Mouse (Mus musculus) E14TG2a.4 (cell line): ENCODE data around the gene Dennd6b.

Experiments used
- H3K27me3 ChIP-seq: 2 replicates; pipeline ENCODE4 v1.6.1; 2014; ENCODE audit warnings: low read length, control low read depth; ENCODE audit not compliant: insufficient read depth
- H3K36me3 ChIP-seq: 2 replicates; pipeline ENCODE4 v1.6.1; 2014; ENCODE audit warnings: low read length, control low read depth; ENCODE audit not compliant: insufficient read depth
- H3K4me1 ChIP-seq: replicated peaks from 2 replicates; pipeline ENCODE4 v1.6.1; 2014; ENCODE audit warnings: low read depth, low read length, control low read depth
- H3K4me3 ChIP-seq: replicated peaks from 2 replicates; pipeline ENCODE4 v1.5.1; 2014; ENCODE audit warnings: mild to moderate bottlenecking, low read length
- H3K9me3 ChIP-seq: 2 replicates; pipeline ENCODE4 v1.6.1; 2014; ENCODE audit warnings: low read length, control low read depth
- CTCF ChIP-seq: conservative IDR thresholded peaks from 2 replicates; pipeline ENCODE4 v1.5.1; 2014; ENCODE audit warnings: low read length
- NANOG ChIP-seq: IDR thresholded peaks from 2 replicates; pipeline ENCODE4 v1.6.1; 2014; ENCODE audit warnings: borderline replicate concordance, low read length, mixed read lengths
- POU5F1 ChIP-seq: IDR thresholded peaks from 2 replicates; pipeline ENCODE4 v1.6.1; 2014; ENCODE audit warnings: low read length, borderline replicate concordance

Dennd6b gene

DNA sequence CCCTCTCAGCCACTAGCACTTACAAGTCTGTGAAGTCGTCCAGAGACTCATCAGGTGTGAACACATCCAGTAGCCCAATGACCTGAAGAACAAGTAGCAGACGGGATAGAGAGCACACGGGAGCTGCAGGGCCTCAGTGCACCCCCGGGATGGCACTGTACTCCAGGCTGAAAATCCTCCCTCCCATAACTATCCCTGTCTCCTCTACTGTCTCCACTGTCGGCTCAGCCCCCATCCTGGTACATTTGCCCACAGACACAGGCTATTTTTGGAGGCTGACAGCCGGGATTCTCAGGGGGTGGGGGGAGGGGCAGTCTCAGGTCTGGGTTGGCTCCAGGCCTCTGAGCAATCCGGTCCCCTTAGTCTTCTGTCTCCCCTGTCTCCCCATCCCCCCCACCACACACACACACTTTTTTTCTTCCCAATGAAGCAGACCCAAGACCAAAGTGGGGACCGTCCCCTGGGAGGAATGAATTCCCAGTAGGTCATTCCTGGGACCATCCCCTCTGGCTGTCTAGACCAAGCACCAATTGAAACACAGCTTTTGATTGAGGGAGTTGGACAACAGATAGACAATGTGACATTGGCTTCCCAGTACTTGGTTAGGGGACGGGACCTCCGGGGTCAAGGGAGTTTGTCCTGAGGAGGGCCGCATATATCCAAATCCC is 58.8 kb downstream of the Dennd6b start:
- peaks cover 64% of the 10 kb centered on the region for H3K27me3 ChIP-seq
- H3K36me3 ChIP-seq: peaks cover 3% of the 10 kb centered on the region
- no peak for TF ChIP-seq CTCF
- no peak for TF ChIP-seq POU5F1
- TF ChIP-seq NANOG: no peak
- H3K9me3 ChIP-seq: peaks cover 3% of the 10 kb centered on the region; the same call in 1 of the 2 replicates
- H3K4me3 ChIP-seq: no peak overlapping the region
- H3K4me1 ChIP-seq: peaks cover 26% of the 10 kb centered on the region

DNA sequence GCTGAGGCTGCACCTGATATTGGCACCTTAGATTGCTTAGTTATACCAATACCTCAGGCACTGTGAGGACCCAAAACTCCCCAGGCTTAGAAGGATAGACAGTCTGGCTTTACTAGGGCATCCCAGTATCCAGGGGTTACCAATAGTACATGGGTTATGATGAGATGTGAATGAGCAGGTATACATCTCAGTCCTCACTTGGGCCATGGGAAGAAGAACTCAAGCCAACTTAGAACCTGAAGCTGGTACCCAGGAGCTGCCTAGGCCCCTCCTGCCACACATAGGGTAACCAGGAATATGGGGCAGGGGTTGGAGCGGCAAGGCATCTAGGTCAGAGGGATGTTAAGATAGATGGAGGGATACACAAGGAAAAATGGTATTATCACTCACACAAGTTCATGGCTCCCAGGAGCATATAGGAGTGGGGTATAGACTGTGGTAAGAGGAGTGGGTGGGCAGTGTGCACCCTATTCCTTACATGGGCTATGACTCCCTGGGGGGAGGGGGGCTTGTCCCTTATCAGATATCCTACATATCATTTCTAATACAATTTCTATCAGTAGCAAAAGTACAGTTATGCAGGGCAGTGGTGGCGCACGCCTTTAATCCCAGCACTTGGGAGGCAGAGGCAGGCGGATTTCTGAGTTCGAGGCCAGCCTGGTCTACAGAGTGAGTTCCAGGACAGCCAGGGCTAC is 59.7 kb downstream of the Dennd6b start:
- TF ChIP-seq POU5F1: no peak
- no peak for TF ChIP-seq NANOG
- no peak for TF ChIP-seq CTCF
- H3K4me3 ChIP-seq: no peak overlapping the region
- H3K9me3 ChIP-seq: peaks cover 3% of the 10 kb centered on the region; the same call in 1 of the 2 replicates
- H3K27me3 ChIP-seq: peaks cover 57% of the 10 kb centered on the region
- peaks cover 20% of the 10 kb centered on the region for H3K4me1 ChIP-seq
- H3K36me3 ChIP-seq: peaks cover 3% of the 10 kb centered on the region
